Mouse (Mus musculus): ENCODE data around the gene Hpn.

Gene Hpn

GRCm38 (mm10) chr7:31115182-31115581 is at the start of gene Hpn:
TSS of gene Hpn (minus strand) at chr7:31115290.
- no peak for DNase-seq (ENCODE audit: low spot score in 2 of 2)

DNA sequence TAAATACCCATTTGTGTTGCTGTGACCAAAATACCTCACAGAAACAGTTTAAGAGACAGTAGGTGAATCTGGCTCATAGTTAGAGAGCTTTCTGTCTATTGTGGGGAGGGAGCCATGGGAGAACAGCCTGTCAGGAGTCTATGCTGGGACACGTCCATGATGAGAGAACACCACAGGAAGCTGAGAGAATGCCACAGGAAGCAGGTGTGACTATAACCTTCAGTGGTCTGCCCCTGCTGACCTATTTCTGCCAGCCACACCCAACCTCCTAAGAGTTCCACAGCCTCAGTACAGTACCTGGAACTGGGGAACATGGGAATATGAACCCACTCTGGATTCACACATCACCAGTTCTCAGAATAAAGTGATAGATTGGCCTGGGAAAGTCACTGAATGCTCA is 49.7 kb upstream of the Hpn start:
- DNase-seq (ENCODE audit: low spot score in 2 of 2): no peak

DNA sequence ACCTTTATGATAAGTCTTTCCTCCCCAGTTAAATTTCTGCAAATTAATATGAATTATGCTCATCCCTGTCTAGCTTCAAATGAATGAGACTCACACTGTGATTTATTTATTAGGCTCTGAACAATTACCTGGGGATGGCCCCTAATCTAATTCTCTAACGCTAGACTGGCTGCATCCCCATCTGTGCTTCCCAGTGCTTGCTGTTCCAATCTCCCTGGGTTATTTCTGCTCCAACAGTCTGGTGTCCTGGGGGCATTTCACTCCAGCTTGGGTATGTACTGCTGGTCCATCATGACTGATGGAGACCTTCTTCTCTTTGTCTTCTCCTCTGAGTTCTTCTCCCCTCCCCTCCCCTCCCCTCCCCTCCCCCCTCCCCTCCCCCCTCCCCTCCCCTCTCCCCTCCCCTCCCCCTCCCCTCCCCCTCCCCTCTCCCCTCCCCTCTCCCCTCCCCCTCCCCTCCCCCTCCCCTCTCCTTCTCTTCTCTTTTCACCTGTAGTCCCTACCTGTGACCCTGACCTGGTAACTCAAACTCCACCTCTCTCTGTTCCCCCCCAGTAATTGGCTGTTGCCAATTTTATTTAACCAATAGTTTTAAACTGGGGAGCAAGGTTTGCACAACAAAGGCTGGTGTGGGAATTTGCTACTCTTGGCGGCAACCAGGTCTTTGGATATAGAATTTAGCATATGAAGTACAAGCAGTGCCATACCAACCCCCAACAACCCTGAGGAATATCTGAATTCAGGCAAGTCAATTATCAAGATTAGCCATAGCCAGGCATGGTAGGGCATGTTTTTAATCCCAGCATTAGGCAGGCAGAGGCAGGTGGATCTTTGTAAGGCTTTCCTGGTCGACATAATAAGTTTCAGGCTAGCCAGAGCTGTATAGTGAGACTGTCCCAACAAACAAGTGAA is 48.8 kb upstream of the Hpn start:
- no peak for DNase-seq (ENCODE audit: low spot score in 2 of 2)

- no peak for DNase-seq (ENCODE audit: low spot score in 2 of 2)
Observed at GRCm38 (mm10) chr7:31162324-31162723, 47.2 kb upstream of the Hpn start.

DNA sequence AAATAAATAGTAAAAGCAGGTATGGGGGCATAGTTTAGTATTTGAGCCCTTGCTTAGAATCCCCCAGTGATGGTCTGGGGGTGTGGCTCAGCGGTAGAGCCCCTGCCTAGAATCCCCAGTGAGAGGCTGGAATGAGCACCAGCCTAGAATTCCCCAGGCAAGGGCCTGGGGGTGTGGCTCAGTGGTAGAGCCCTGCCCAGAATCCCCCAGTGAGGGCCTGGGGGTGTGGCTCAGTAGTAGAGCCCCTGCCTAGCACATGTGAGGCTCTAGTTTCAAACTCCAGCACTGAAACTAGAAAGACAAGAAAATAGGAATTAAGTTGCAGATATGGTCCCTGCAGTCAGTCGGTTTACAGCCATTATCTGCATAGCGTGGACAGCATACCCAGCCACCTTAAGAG is 46.7 kb upstream of the Hpn start:
- no peak for DNase-seq (ENCODE audit: low spot score in 2 of 2)

DNA sequence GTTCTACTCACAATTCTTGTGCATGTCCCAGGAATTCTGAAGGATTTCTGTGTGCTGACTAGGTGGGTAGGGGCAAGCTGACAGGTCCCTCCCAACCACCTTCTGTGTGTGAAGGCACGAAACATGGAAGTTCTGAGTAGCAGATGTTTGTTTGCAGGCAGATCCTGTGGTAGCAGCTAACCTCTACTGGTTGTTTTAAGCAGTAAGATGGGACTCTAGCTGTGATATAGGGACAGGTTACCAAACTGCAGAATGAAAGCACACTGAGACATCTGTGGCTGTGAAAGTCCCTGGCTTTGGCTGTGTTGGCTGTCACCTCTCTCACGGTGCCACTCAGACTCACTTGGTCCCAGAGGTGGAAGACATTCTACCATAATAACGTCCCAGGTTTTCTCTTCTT is 46.2 kb upstream of the Hpn start:
- DNase-seq (ENCODE audit: low spot score in 2 of 2): no peak

DNA sequence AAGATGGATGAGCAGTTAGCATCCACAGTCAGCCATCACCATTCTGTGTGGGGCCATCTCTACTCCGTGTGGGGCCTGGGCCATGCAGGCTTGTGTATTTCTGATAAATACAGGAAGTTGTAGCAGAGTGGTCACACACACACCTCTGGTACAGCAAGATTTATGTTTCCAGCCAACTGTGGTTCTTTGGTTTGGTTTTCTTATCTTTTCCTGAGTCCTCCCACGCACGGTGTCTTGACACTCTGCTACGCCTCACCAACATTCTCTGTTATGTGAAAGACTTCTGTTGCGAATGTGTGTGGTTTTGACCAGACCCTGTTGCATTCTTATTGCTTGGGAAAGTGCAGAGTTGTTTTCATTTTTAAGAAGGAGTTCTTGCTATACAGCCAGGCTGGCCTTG is 45.7 kb upstream of the Hpn start:
- DNase-seq (ENCODE audit: low spot score in 2 of 2): peak; percentile 74 to 81

DNA sequence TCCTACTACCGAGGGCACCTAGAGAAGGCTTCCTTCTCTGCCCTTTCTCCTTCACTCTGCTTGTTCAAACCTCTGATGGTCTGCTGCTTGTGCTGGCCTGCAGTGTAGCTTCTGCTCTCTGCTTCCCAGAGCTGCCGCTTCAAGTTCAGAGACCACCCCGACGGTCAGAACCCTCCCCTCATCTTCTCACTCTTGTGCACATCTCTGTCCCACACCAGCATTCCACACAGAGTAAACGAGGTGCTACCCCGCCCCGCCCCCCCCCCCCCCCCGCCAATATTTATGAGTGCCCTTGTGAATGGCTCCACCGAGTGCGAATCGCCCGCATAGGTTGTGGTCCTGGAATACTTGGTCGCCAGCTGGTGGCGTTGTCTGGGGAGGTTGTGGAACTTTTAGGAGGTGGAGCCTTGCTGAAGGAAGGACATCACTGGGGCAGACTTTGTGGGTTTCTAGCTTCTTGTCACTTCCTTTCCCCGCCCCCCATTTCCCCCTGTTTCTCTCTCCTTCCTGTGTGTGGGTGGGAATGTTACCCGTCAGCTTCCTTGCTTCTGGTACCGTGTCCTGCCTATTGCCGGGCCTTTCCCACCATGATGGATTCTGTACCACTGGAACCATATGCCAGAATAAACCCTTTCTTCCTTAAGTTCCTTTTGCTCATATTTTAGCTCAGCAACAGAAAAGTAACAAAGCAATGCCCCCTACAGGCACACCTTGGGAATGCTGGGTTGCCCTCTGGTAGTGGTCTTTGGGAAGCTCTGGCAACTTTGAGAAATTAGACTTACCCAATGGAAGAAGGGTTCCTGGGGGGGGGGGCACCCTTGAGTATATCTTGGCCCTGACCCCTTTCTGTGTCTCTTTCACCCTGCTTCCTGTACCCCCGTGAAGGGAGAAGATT is 41.2 kb upstream of the Hpn start:
- peak; percentile 78 to 85 for DNase-seq (ENCODE audit: low spot score in 2 of 2)

- DNase-seq (ENCODE audit: low spot score in 2 of 2): no peak
Observed at GRCm38 (mm10) chr7:31155296-31156033, 40.4 kb upstream of the Hpn start, which contains the start of gene Gramd1a. TSS of gene Gramd1a (minus strand) at chr7:31155896.

DNA sequence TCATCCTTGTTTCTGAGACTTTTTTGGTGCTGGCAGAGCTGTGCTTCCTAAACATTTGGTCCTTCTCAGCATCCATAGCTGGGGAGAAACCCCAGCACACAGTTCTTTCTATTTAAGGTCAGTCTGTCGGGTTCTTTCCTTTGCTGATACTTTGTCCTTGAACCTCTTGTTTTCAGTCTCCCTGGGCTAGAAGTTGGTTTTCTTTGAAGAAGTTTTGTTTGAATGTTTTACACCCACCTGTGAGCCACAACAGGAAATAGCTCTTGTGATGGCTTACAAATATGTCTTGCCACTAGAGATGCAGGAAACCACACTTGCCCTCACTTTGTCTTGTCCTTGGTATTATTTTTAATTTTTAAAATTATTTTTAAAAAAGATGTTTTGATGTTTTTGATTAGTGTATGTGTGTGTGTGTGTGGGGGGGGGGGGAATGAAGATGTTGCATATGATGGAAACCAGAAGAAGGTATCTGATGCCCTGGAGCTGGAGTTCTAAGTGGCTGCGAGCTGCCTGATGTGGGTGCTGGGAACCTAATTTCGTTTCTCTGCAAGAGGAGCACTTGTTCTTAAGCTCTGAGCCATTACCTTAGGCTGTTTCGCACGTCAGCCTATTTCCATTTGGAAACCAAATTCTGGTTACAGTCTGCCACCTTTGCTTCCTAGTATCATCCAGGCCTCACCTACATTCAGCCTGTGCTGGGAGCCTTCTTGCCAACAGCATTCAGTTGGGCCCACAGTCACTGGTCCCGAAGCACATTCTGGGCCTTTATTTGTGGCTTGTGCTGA is 38.6 kb upstream of the Hpn start:
- DNase-seq (ENCODE audit: low spot score in 2 of 2): peak; percentile 46 to 60

GRCm38 (mm10) chr7:31151301-31152241 is 36.5 kb upstream of the Hpn start:
- peak; percentile 70 to 77 for DNase-seq (ENCODE audit: low spot score in 2 of 2)

DNA sequence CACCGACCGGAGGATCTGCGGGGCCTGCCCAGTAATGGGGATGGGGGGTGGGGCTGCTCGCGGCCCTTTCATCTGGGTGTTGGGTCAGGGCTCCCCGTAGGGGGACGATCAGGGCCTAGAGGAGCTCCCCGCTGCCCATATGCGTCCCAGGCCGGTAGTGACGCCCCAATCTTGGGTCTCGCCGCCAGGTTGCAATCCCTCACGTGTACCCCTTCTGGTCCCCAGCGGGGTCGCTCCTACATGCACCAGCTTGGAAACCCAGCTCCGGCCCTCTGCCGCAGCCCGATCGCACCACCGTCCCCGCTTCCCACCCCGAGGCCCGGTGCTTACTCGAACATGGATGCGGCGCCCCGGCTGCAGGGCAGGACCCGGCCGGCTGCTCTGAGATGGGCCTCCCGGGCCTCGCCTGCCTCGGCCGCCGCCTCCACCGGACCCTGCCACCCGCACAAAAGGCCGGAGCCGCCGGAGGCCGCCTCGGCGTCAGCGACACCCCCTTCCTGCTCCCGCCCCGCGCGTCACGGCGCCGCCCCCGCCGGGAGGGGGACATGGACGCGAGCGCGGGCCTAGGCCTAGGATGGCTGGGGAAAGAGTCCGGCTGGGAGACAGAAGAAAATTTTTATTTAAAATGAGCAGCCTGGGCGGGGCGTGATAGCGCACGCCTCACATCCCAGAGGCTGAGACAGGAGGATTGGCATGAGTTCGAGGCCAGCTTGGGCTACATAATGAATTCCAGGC is 35.6 kb upstream of the Hpn start:
- peak; percentile 87 to 88 for DNase-seq (ENCODE audit: low spot score in 2 of 2)

DNA sequence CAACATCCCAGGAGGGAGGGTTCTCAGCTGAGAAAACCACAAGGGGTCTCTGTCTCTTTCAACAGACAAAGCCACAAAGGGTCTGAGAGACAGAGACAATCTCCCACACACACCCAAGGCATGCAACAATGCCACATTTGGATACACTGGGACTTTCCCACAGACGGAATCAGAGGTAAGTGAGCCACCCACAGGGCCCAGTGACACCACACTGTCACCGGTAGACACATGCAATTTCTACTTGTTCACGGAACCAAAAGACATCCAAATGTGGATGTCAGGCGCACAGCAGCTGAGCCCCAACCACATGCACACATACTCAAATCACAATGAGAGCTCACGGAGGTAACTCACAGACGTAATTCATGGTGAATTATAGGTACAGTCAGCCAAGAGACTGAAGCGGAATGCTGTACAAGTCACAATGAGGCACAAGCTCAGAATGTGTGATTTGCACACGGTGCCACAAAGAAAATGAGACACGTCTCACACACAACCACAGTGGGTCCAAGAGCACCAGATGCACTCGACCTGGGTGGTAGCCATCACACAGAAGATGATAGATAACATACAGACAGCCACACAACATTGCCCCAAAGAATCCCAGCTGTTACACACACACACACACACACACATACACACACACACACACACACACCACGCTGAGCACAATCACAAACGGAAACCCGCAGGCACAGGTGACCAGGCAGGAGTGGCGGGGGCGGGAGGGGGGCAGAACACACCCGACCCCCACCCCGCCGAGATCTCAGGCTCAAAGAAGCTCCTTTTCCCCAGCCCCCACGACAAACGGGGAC is 34.9 kb upstream of the Hpn start:
- peak in 1 of 2 experiments; percentile 50 for DNase-seq (ENCODE audit: low spot score in 2 of 2)

- no peak for DNase-seq (ENCODE audit: low spot score in 2 of 2)
Observed at GRCm38 (mm10) chr7:31149271-31149670, 34.2 kb upstream of the Hpn start.

DNA sequence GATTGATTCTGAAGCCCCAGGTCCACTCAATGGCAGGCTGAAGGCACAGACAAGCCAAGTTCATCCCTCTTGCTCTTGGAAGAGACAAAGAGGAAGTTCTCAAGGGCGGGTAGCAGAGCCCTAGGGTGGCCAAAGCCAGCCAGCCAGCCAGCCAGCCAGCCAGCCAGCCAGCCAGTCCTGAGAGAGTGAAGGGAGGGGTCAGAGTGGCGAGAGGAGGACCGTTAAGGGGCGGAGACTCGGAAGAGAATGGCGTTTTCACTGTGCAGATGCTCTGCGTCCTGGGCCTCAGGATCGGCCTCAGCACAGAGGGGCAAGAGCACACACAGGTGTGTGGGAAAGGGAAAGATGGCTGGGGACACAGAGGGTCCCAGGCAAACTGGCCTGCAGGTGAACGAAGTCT is 33.7 kb upstream of the Hpn start:
- peak; percentile 81 for DNase-seq (ENCODE audit: low spot score in 2 of 2)

- DNase-seq (ENCODE audit: low spot score in 2 of 2): no peak
Observed at GRCm38 (mm10) chr7:31148086-31148485, 33.0 kb upstream of the Hpn start.

DNA sequence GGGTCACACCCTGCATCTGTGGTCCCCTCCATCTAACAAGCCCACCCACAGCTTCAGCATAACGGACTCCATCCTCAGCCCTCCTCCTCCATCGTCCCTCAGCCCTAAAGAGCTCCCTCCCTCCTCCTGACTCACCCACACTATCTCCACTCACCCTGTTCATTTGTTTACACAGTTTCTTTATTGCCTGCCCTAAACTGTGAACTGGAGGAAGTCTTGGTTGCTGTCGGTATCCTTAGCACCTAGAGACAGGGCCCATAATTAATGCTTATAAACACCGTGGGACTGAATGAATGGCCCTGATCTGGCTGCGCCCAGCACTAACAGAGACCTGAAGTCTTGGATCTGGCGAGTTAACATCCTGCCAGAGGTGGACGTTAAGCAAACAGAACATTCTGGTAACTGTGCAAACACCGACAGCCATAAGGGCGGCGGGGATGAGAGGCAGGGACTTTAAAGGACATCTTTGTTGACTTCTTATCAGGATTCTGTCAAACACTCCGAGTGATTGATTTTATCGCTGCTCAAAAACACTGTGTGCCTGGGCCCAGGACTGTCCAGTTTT is 30.6 kb upstream of the Hpn start:
- no peak for DNase-seq (ENCODE audit: low spot score in 2 of 2)

GRCm38 (mm10) chr7:31144886-31145285 is 29.8 kb upstream of the Hpn start:
- DNase-seq (ENCODE audit: low spot score in 2 of 2): no peak
